Mouse (Mus musculus): ENCODE results near the gene Traf1.

- TF ChIP-seq CTCF (IDR thresholded peaks at IDR 0.05) (no peak), EP300 (IDR thresholded peaks at IDR 0.05) (no peak)
Measured at GRCm38 (mm10) chr2:34943556-34944120, 17.9 kb downstream of the Traf1 start.

All from lung, postnatal 0 days (tissue).